Mouse (Mus musculus) brain, embryonic 14.5 days (tissue): Measurements from ENCODE around the gene Map7d1.

Experiments
- CTCF ChIP-seq: fragments of 200-500 bp; IDR thresholded peaks from 2 replicates; pipeline ENCODE4 v1.5.1; 2012; ENCODE audit warnings: inconsistent platforms, mild to moderate bottlenecking, moderate library complexity, borderline replicate concordance; ENCODE audit not compliant: insufficient read depth, insufficient read length; ENCODE audit errors: extremely low read depth
- POLR2A ChIP-seq: fragments of 200-500 bp; IDR thresholded peaks from 2 replicates; pipeline ENCODE4 v1.6.1; 2012; ENCODE audit warnings: mild to moderate bottlenecking, inconsistent platforms, borderline replicate concordance; ENCODE audit not compliant: poor library complexity, insufficient read depth, insufficient read length, severe bottlenecking; ENCODE audit errors: extremely low read depth

- TF ChIP-seq CTCF (no peak), POLR2A (no peak)
These were observed 28.0 kb downstream of the Map7d1 start for GRCm38 (mm10) chr4:126228144-126228543.
